Mouse (Mus musculus): Measurements from ENCODE around the gene Hnrnpf.

Gene Hnrnpf

DNA sequence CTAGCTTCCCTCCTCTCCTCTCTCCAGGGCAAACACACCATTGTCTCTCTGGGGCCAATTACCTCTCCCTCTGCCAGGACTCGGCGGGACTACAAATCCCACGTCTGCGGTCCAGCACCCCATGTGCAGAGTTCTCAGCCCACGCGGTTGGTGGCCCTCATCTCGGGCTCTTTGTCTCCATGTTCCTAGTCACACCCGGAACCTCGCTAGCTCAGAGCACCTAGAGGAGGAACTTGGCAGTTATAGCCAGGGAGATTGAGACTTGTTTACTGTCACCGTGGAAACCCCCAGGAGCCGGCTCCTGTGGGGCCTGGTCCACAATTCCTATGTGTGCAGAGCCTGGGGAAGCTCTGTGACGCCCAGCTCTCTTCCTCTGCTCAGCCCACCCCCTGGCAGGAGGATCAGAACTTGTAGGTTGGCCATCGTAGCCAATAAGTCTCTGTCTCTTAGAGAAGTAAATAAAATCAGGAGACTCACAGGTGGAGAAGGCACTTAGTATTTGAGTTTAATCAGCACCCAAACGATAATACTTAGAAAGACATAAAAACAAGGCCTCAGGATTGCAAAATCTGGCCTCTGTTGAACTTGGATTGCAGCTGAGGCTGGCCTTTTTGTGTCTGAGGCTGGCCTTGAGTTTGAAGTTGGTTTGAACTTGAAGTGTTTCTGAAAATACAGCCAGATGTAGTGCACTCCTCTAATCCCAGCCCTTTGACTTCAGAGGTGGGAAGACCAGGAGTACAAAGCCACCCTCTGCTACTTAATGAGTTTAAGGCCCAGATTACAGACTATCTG, 8.6 kb upstream of the Hnrnpf start:
- no peak for DNase-seq (ENCODE audit: low spot score)

DNA sequence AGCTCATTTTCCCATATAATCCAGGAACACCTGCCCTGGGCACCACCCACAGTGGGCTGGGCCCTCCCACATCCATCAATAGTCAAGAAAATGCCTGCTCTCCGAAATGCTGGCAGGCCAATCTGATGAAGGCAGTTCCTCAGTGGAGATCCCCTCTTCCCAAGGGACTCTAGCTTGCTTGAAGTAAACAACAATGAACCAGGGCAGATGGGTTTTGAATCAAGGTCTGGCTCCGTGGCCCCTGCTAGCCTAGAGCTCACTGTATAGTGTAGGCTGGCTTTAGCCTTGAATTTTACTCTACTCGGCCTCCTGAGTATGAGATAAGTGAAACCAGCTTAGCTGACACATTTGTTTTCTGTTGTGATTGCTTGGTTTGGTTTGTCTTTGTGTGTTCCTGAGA, 7.7 kb upstream of the Hnrnpf start:
- DNase-seq (ENCODE audit: low spot score): no peak

DNA sequence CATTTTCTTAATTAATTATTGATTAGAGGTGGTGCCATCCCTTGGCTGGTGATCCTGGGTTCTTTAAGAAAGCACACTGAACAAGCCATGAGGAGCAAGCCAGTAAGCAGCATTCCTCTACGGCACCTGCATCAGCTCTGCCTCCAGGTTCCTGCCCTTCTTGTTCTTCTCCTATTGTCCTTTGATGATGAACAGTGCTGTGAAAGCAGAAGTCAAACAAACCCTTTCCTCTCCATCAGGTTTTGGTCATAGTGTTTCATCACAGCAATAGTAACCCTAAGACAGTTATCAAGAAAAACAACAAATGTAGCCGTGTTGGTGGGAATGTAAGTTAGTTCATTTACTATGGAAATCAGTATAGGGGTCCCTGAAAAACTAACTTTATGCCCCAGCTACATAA, 6.7 kb upstream of the Hnrnpf start:
- DNase-seq (ENCODE audit: low spot score): no peak

DNA sequence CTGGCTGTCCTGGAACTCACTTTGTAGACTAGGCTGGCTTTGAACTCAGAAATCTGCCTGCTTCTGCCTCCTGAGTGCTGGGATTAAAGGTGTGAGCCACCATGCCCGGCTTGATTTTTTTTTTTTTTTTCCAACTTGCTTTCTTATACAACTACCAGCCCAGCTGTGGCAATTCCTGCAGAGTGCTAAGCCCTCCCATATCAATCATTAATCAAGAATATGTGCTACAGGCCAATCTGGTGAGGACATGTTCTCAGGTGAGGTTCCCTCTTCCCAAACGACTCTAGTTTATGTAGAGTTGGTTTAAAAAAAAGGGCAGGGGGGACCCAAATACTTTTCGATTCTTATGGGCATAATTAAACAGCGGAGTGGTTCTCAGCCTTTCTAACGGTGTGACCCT, 2.3 kb upstream of the Hnrnpf start:
- DNase-seq (ENCODE audit: low spot score): no peak

DNA sequence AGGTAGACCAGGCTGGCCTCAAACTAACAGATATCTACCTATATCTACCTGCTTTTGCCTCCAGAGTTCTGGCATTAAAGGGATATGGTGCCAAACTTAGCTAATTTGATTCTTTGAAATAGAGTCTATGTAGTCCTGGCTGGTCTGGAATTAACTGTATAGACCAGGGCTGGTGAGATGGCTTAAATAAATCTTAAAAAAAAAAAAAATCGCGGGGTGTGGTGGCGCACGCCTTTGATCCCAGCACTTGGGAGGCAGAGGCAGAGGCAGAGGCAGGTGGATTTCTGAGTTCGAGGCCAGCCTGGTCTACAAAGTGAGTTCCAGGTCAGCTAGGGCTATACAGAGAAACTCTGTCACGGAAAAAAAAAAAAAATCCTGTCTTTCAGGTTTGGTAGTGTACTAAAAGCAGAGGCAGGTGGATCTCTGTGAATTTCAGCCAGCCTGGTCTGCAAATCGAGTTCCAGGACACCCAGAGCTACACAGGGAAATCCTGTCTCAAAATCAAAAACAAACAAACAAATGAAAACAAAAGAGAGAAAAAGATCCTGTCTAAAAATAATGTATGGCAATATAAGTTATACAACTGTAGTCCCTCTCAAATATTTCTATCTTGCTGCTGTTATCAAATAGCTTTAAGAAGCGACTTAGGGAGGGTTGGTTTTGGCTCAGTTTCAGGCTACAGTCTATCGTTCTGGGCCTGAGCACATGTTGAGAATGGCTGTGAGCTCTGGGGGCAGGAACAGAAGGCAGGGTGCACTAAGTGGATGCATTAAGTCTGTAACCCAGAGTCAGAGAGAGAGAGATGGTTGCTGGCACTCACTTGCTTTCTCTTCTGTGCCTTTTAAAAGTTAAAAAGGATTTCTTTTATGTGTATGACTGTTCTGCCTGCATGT, 1.6 kb downstream of the Hnrnpf start:
- no peak for DNase-seq (ENCODE audit: low spot score)

DNA sequence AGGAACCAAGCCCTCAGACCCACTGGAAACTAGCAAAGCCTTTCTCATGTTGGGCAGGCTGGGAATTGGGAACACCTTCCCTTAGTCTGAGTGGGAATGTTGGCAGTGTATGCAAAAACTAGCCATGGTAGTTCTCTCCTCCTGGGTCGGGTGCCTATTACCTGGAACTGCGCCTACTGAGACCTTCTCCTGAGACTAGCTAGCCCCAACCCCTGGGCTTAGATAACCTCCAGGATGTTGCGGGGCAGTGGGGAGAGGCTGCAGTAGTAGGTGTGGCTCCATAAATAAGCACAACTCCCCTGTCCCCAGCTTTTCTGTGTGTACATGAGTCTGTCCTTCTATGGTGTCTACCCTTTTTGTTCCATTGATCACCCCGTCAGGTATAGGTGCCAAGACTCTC, 2.4 kb downstream of the Hnrnpf start:
- DNase-seq (ENCODE audit: low spot score): no peak

DNA sequence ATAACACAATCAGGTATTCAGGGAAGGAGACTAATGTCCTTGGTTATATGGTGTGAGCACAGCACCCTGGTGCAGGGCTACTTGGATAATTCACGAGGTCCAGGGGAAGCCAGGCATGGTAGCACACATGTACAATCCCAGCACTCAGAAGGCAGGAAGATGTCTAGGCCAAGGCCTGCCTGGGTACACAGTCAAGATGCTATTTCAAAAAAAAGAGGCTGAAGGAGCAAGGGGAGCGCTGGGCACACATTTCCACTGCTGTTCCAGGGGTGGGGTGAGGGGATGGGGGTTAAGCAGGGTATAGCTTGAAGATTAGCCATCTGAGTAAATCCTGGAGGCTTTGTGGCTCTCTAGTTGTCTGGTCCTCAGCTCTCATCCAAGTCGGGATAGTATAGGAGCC, 3.7 kb downstream of the Hnrnpf start:
- DNase-seq (ENCODE audit: low spot score): no peak

DNA sequence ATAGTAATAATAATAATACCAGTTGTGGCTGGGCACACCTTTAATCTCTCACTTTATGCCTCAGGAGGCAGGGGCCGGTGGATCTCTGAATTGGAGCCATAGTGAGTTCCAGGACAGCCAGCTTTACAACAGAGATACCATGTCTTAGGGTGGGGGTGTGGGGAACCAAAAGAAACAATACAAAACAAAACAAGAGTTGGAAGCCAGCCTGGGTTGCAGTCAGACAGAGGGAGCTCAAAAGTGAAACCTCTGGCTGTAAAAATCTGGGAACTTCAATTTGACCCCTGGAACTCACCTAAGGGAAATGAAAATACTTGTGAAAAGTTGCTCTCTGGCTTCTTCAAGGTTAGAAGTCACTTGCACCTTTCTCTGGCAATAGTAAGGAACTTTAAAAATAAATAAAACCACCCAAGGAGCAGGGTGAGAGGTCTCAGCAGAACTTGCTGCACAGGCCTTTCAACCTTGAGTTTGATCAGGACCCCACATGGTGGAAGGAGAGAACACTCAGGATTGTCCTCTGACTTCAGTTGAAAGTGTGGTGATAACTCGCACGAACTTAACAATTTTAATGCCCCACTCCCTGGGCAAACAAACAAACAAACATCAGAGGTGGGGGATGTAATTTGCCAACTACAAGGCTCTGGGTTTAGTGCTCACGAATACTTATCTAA, 5.3 kb downstream of the Hnrnpf start:
- DNase-seq (ENCODE audit: low spot score): no peak

DNA sequence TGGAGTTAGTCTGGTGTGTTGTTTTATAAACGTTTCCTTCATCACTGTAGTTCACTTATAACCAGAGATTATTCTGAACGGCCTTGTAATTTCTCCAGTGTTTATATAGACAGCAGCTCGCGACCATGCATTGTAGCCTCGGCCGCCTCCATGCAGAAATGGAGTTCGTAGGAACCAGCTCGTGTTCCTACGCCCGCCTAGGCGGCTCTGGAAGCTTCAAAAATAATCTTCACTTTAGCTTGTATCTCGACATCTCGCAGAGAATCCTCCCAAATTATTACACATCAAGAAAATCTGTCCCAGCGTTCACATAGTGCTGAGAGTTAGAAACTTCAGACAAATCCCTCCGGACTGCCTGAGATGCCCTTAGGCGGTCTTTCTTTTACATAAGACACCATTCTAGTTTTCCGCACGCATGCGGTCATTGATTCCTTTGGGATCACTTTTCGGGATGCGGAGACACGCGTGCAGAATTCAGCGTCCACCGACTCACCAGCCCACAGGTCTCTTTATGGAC, 5.9 kb downstream of the Hnrnpf start:
- no peak for DNase-seq (ENCODE audit: low spot score)

DNA sequence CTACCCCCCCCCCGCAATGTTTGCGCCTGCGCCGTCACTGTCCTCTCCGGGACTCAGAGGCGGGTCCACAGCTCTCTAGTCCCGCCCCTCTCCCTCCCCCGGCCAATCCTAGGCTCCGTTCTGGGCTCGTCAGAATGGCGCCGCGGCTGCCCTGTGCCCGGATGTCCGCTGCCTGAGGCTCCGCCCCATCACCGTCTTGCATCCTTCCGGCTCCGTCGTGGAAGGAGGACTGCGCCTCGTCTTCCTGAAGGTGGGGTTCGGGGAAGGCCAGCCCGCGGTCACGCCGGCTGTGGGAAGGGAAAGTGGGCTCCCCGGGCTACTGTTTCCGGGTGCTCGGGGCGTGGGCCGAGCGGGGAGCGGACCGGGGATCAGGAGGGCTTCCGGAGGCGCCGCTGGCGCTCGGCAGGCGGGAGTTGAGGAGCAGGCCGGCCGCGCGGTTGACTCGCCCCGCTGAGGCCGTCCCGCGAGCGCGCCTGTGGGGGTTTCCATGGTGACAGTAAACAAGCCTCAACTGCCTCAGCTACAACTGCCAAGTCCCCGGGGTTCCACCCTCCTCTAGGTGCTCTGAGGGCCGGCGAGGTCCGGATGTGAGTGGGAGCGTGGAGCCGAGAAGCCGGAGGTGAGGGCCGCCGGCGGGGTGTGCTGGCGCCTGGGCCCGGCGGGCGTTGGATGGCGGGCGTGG, 6.6 kb downstream of the Hnrnpf start:
- DNase-seq (ENCODE audit: low spot score): peak; percentile 99

DNA sequence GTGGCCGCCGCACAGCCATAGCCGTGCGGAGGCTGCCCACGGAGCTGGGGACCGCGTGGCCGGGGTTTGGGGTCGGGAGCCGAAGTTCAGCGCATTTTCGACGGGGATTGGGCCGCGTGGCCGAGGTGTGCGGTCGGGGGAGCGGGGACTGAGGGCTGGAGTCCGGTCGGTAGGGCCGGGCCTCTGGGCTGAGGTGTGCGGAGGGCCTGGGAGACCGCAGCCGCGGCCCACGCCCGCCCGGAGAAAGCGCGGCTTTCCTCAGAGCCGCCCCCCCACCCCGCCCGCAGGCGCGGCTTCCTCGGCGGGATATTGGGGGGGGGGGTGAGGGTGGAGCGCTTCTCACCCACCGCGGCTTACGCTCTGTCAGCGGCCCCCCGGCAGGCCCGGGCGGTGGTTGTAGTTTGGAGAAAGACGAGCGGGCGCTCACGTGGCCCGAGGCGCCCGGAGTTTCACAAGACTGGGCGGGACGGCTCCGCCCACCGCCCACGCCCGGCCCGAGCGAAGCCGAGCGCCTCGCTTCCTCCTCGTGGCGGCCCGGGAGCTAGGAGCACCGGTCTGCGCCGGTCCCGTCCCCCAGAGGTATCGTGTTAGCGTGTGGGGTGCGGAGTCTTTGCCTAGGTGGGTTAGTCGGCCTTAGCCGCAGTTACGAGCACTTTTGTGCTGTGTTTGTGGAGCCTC, 7.3 kb downstream of the Hnrnpf start:
- peak; percentile 82 for DNase-seq (ENCODE audit: low spot score)

DNA sequence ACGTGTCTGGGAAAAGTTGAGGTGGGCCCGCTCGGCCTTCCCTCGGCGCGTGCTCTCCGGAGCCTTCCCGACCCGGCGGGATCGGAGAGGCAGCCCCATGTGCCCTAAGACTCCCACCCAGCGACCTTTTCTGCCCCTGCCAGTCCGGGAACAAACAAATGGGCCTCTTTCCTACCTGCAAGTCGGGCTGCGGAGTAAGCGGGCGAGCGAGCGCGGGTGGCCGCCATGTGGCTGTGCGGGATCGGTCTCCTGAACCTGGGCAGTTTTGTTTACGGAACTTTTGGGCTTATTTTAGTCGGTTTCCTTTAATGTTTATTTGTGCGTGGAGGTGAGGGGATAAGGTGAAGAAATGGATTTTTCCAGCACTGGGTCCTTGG, 7.8 kb downstream of the Hnrnpf start:
- DNase-seq (ENCODE audit: low spot score): no peak

DNA sequence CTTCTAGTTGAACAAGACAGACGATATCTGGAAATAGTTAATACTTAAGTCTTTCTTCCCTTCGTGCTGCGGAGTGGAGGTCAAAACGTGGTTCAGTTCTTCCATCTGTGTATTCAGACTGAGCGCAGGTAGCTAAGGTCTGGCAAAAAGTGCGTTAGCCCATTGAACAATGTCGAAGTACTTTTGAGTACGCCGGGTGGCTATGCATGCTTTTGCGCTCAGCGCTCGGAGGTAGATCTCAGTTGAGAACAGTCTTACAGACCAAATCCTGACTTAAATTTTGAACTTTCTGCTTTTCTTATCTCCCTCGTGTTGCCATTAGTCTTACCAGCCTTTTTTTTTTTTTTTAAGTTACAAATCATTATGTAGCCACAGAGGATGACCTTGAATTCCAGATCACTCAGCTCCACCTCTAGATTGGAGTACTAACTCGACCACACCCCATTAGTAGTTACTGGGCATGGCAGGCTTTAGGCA, 8.3 kb downstream of the Hnrnpf start:
- DNase-seq (ENCODE audit: low spot score): no peak

DNA sequence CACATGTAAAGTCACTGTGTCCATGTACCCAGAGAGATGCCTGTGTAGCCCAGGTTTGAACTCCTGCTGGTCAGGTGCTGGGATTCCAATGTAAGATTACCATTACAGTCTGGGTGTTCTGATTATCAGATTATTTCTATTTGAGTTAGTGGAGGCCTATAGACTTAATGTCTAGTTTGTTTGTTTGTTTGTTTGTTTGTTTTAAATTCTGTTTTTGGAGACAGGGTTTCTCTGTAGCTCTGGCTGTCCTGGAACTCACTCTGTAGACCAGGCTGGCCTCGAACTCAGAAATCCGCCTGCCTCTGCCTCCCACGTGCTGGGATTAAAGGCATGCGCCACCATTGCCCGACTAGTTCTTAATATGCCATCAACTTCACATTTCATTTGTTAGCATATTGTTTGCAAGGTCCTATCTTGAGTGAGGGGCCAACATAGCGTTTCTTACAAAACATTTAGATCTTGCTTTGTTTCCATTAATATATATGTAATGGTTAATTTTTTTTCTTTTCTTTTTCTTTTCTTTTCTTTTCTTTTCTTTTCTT, 10.1 kb downstream of the Hnrnpf start:
- no peak for DNase-seq (ENCODE audit: low spot score)

DNA sequence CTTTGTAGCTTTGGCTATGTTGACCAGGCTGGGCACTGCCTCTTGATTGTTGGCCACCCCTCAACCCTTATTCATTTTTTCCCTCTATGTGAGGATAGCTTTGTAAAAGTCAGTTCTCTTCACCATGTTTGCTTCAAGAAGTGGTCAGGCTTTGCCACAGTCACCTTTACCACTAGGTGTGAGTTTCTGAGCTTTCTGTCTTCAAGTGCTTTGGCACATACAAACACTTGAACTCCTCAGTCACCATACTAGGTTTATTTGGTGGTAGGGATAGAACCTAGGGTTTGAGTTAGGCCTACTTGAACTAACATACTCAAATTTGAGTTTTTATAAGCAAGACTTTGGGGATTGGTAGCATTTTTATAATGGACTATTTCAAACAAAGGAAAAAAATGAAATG, 14.4 kb downstream of the Hnrnpf start:
- DNase-seq (ENCODE audit: low spot score): no peak

DNA sequence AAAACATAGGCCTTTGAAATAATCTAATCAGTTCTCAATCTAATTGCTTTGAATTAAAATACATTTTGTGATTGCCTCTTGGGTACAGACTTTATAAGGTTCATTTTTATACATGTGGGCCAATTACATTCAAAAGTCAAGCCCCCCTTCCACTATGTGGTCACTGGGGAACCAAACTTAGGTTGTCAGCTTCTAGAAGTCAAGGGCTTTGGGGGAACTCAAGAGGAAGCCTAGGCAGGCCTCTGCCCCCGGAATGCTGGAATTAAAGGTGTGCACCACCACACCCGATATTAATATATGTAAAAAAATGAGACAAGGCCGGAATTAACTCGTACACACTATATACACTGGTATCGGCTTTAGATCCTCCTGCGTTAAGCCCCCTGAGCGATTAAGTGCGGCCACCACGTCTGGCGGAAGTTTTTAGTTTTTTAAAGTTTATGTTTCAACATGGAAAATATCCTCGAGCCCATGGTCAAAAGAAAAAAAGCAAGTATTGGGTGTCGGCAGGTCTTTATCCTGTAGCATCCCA, 16.1 kb downstream of the Hnrnpf start:
- no peak for DNase-seq (ENCODE audit: low spot score)

DNA sequence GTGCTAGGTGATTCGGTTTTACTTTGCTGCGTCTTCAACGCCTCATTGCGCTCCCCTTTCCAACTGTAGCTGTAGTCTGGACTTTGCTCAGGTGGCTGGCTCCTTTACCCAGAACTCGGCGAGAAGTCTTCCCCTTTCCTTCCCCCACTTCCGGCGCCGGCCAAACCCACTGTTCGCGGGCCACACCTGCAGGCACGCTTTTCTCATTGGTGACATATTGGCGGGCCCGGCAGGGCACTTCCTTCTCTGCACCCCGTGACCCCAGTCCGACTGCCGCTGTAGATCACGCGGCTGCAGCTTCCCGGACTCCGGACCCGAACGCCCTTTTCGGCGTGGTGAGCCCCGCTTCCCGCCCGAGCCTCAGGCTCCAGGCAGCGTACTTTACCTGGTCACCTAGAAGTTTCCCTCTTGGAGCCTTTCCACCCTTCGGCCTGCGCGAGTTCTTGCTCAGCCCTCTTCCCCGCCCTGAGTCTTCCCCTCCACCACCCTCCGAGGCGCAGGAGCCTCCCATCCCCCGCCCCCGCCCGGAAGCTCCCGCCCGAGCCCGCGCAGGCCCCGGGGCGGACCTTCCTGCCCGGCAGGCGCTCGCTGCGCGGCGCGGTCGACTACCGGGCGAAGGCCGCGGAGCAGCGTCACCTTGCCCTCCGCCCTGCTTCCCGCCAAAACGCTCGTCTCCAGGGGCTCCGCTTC, 16.8 kb downstream of the Hnrnpf start:
- peak; percentile 76 for DNase-seq (ENCODE audit: low spot score)

DNA sequence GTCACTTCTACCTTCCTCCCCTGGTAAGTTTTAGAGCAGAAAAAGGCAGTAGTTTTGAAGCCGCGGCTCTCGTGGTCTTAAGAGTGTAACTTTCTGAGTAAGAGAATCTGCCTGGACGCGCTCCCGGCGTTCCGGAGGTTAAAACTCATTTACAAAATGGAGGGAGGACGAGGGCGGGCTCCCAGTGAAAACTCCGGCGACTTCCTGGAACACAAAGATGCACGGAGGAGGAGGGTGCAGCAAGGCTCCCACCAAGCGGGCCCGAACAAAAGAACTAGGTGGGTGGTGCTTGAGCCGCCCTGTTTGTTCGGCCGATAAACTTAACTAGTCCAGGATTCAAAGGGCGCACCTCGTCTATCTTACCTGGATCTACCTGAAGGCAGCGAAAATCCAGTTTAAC, 17.5 kb downstream of the Hnrnpf start:
- DNase-seq (ENCODE audit: low spot score): peak; percentile 72

DNA sequence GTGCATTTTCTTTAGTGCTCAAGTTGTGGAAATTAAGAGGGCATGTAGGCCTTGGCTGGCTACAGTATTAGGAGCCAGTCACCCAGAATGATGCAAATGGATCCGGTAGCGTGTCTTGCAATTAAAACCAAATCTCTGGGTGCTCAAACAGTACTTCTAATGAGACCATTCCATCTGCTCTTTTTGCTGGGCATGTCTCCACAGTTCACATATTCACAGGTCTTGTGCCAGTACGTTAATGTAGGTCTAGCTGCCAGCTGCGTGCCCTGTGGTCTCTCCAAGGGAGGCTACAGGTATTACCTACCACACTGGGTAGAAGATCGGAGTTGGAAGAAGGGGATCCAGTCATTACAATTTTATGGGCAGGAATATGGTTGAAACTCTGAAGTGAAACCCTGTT, 17.9 kb downstream of the Hnrnpf start:
- peak; percentile 37 for DNase-seq (ENCODE audit: low spot score)

Measured in retina, embryonic 14.5 days (tissue).